Mouse (Mus musculus) megakaryocyte, embryonic 14.5 days (primary cell): ENCODE measurements around the gene Pla2g2c.

Source experiments
- FLI1 ChIP-seq: IDR thresholded peaks from 2 replicates; pipeline ENCODE4 v1.6.1; 2012; ENCODE audit warnings: low read length, inconsistent platforms, mixed read lengths
- GATA1 ChIP-seq: IDR thresholded peaks from 3 replicates; pipeline ENCODE4 v1.6.1; 2012; ENCODE audit warnings: mixed read lengths, low read length, inconsistent platforms, borderline replicate concordance

DNA sequence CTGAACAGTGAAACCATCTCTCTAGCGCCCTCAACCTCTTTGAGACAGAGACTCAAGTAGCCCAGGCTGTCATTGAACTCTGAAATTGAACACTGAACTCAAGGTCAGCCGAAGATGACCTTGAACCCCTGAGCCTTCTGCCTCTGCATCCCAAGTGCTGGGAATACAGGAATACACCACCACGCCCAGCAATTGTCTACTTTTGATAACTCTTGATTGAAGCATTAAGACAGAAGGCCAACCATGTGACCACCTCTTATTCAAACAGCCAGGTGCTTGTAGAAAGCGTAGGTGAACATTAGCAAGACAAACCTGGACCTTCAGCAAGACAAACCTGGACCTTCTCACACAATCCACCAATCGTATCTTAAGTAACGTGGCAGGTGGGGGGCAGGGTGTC is 69.8 kb downstream of the Pla2g2c start:
- TF ChIP-seq GATA1 (no peak), FLI1 (no peak)
